Mouse (Mus musculus) CH12.LX (cell line): ENCODE measurements around the gene Mrpl3.

Experiments used
- CHD1 ChIP-seq: IDR thresholded peaks from 2 replicates; pipeline ENCODE4 v1.6.1; 2012; ENCODE audit warnings: low read depth, low read length, improper control_type of control experiment, inconsistent platforms
- CHD2 ChIP-seq: IDR thresholded peaks from 2 replicates; pipeline ENCODE4 v1.6.1; 2011; ENCODE audit warnings: low read length, improper control_type of control experiment
- CTCF ChIP-seq, 2 experiments: IDR thresholded peaks in 1 of 2; conservative IDR thresholded peaks in 1 of 2; 2 replicates each; pipeline ENCODE4 v1.5.1; 2011 to 2012; ENCODE audit warnings: low read depth in 2 of 2, low read length in 2 of 2, improper control_type of control experiment in 1 of 2, inconsistent platforms in 1 of 2, mild to moderate bottlenecking in 1 of 2, moderate library complexity in 1 of 2
- EP300 ChIP-seq: IDR thresholded peaks from 2 replicates; pipeline ENCODE4 v1.6.1; 2011; ENCODE audit warnings: low read length, improper control_type of control experiment
- ETS1 ChIP-seq: conservative IDR thresholded peaks from 2 replicates; pipeline ENCODE4 v1.6.1; 2012; ENCODE audit warnings: low read depth, mild to moderate bottlenecking, inconsistent platforms, low read length, improper control_type of control experiment, moderate library complexity
- JUND ChIP-seq: conservative IDR thresholded peaks from 2 replicates; pipeline ENCODE4 v1.6.1; 2011; ENCODE audit warnings: low read depth, low read length, improper control_type of control experiment
- MAFK ChIP-seq: IDR thresholded peaks from 2 replicates; pipeline ENCODE4 v1.6.1; 2011; ENCODE audit warnings: low read length, improper control_type of control experiment; ENCODE audit not compliant: insufficient replicate concordance
- MAX ChIP-seq: IDR thresholded peaks from 2 replicates; pipeline ENCODE4 v1.6.1; 2011; ENCODE audit warnings: low read length, improper control_type of control experiment
- NRF1 ChIP-seq: IDR thresholded peaks from 2 replicates; pipeline ENCODE4 v1.6.1; 2014; ENCODE audit warnings: low read depth, mild to moderate bottlenecking, inconsistent platforms, low read length, improper control_type of control experiment, moderate library complexity
- PAX5 ChIP-seq: IDR thresholded peaks from 2 replicates; pipeline ENCODE4 v1.6.1; 2012; ENCODE audit warnings: low read length, inconsistent platforms, mixed read lengths
- POLR2A ChIP-seq: IDR thresholded peaks from 2 replicates; pipeline ENCODE4 v1.6.1; 2011; ENCODE audit warnings: low read depth, mild to moderate bottlenecking, improper control_type of control experiment, low read length
- POLR2AphosphoS2 ChIP-seq: IDR thresholded peaks from 2 replicates; pipeline ENCODE4 v1.6.1; 2011; ENCODE audit warnings: low read depth, low read length, improper control_type of control experiment
- TCF12 ChIP-seq: IDR thresholded peaks from 2 replicates; pipeline ENCODE4 v1.6.1; 2014; ENCODE audit warnings: low read depth, mild to moderate bottlenecking, inconsistent platforms, low read length, improper control_type of control experiment
- USF2 ChIP-seq: conservative IDR thresholded peaks from 2 replicates; pipeline ENCODE4 v1.6.1; 2011; ENCODE audit warnings: low read depth, low read length, improper control_type of control experiment

DNA sequence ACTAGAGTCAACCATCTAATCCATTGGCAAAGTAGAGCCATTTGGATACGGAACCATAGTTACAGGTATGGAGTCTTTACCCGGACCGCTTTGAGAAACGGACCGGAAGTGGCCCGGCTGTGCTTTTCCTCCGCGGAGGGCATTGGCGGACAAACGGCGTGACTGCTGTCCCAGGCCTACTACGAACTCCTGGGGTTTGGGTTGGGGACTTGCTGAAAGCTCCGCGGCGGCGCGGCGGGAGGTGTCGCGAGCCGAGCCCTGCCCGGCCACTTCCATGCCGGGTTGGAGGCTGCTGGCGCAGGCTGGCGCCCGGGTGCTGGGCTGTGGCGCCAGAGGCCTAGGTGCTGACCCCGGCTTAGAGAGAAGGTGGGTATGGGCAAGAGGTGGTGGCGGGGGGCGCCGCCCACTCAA is at the start of gene Mrpl3:
- peak; percentile 65 for TF ChIP-seq POLR2A
- TF ChIP-seq NRF1 = peak; percentile 34; the same call in 1 of the 2 replicates
- no peak for TF ChIP-seq CTCF (conservative IDR thresholded peaks at IDR 0.05 in 1 of 2, IDR thresholded peaks at IDR 0.05 in 1 of 2; ENCODE audit: low read depth in 2 of 2, low read length in 2 of 2)
- TF ChIP-seq JUND = peak; percentile 58; the same call in 1 of the 2 replicates
- TF ChIP-seq MAX = peak; percentile 81
- no peak for TF ChIP-seq EP300
- peak; percentile 29; the same call in 1 of the 2 replicates for TF ChIP-seq MAFK
- peak; percentile 61; the same call in 1 of the 2 replicates for TF ChIP-seq CHD2
- peak; percentile 70 for TF ChIP-seq POLR2AphosphoS2
- peak; percentile 91 for TF ChIP-seq TCF12
- no peak; the same call in 1 of the 2 replicates for TF ChIP-seq ETS1
- no peak for TF ChIP-seq PAX5
- no peak for TF ChIP-seq CHD1
- no peak for TF ChIP-seq USF2
